Comparison of ENCODE assay signal across 9 mouse cellular contexts in genomic region chr2:158672829-158673228, GRCm38 (mm10). TPM values are rescaled to one million over a fixed set of nuclear protein-coding genes. Genes with fewer than 3 reads are reported as not detected.
DNase-seq lines count a peak whose midpoint lies in the region; ATAC-seq and TF ChIP-seq lines count a peak whose summit lies in the region.
"Had no signal": no experiment of that assay in that cellular context is flagged by ENCODE, and none has a peak within 500 bp of the region (broad histone marks: within the 10 kb centered on the region; RNA-seq: fewer than 3 reads in every experiment).

No protein-coding gene starts in this region.

- TF ChIP-seq CTCF in hindbrain, postnatal 0 days (IDR thresholded peaks at IDR 0.05; ENCODE audit: low read depth) = no peak

- DNase-seq in forebrain, embryonic 10.5 days (ENCODE audit: extremely low spot score, low spot score) = no peak
- DNase-seq in forebrain, embryonic 11.5 days (ENCODE audit: low spot score) = no peak
- peak; percentile 26 for DNase-seq in Muller cell, postnatal 12 days (ENCODE audit: inconsistent ontology term)
- DNase-seq in gastrocnemius, postnatal 25 days = peak; percentile 52
- DNase-seq in hindbrain, postnatal 0 days (ENCODE audit: low spot score) = peak; percentile 72
- peak; percentile 30 for DNase-seq in yolk sac, embryonic 10.5 days (ENCODE audit: low spot score)
- DNase-seq in spleen, postnatal 4 days (ENCODE audit: low spot score in 2 of 2) = no peak

- no peak overlapping the region for H3K9ac ChIP-seq in forebrain, embryonic 11.5 days (ENCODE audit: low read length)
- H3K9ac ChIP-seq in hindbrain, postnatal 0 days (replicated peaks; ENCODE audit: low read length) = no peak overlapping the region
- H3K9ac ChIP-seq in lung, embryonic 15.5 days = no peak overlapping the region
- H3K9ac ChIP-seq: embryonic facial prominence, embryonic 15.5 days had no signal

- no peaks in the 10 kb centered on the region for H3K36me3 ChIP-seq in forebrain, embryonic 10.5 days (replicated peaks)
- H3K36me3 ChIP-seq in forebrain, embryonic 11.5 days (ENCODE audit: control insufficient read depth, insufficient read depth, low read length) = no peaks in the 10 kb centered on the region
- H3K36me3 ChIP-seq in hindbrain, postnatal 0 days (ENCODE audit: insufficient read depth, low read length) = no peaks in the 10 kb centered on the region
- H3K36me3 ChIP-seq in lung, embryonic 15.5 days = no peaks in the 10 kb centered on the region
- H3K36me3 ChIP-seq: embryonic facial prominence, embryonic 15.5 days had no signal

- peak overlapping the region; percentile 20; the same call in 1 of the 2 replicates for H3K27ac ChIP-seq in forebrain, embryonic 10.5 days
- no peak overlapping the region for H3K27ac ChIP-seq in forebrain, embryonic 11.5 days (ENCODE audit: low read depth, low read length)
- H3K27ac ChIP-seq in hindbrain, postnatal 0 days = peak overlapping the region; percentile 43
- peak overlapping the region; percentile 63 for H3K27ac ChIP-seq in lung, embryonic 15.5 days

- H3K4me2 ChIP-seq in forebrain, embryonic 11.5 days (ENCODE audit: low read depth, low read length, severe bottlenecking) = no peak overlapping the region
- H3K4me2 ChIP-seq in hindbrain, postnatal 0 days (ENCODE audit: low read depth, low read length) = no peak overlapping the region
- H3K4me2 ChIP-seq in lung, embryonic 15.5 days = no peak overlapping the region
- H3K4me2 ChIP-seq: embryonic facial prominence, embryonic 15.5 days had no signal

- 57% methylated on average over 6 of the region's 6 CpGs for WGBS in forebrain, embryonic 10.5 days
- WGBS in forebrain, embryonic 11.5 days = 48% methylated on average over 6 of the region's 6 CpGs
- 13% methylated on average over 6 of the region's 6 CpGs for WGBS in hindbrain, postnatal 0 days
- WGBS in lung, embryonic 15.5 days = 9% methylated on average over 6 of the region's 6 CpGs

- H3K9me3 ChIP-seq in forebrain, embryonic 10.5 days = no peaks in the 10 kb centered on the region; the same call in 1 of the 2 replicates
- no peaks in the 10 kb centered on the region for H3K9me3 ChIP-seq in forebrain, embryonic 11.5 days (ENCODE audit: control insufficient read depth, low read length)
- no peaks in the 10 kb centered on the region for H3K9me3 ChIP-seq in hindbrain, postnatal 0 days (ENCODE audit: low read length)
- H3K9me3 ChIP-seq in lung, embryonic 15.5 days = no peaks in the 10 kb centered on the region
- H3K9me3 ChIP-seq: embryonic facial prominence, embryonic 15.5 days had no signal

- H3K4me1 ChIP-seq in forebrain, embryonic 10.5 days = peaks cover 53% of the 10 kb centered on the region
- H3K4me1 ChIP-seq in forebrain, embryonic 11.5 days (replicated peaks; ENCODE audit: control insufficient read depth, insufficient read depth, low read length) = peaks cover 5% of the 10 kb centered on the region; the same call in 1 of the 2 replicates
- H3K4me1 ChIP-seq in hindbrain, postnatal 0 days (ENCODE audit: insufficient read depth, low read length) = peaks cover 18% of the 10 kb centered on the region
- peaks cover 26% of the 10 kb centered on the region for H3K4me1 ChIP-seq in lung, embryonic 15.5 days

- no peak for ATAC-seq in forebrain, embryonic 11.5 days (replicated peaks; ENCODE audit: low FRiP score)
- ATAC-seq in hindbrain, postnatal 0 days = peak; percentile 36
- ATAC-seq in lung, embryonic 15.5 days (ENCODE audit: borderline replicate concordance, extremely low read depth, low FRiP score, low TSS enrichment) = 0 out of 2 replicates have a peak, but pooled peaks have one; percentile 39

- no peak overlapping the region for H3K4me3 ChIP-seq in forebrain, embryonic 10.5 days
- no peak overlapping the region for H3K4me3 ChIP-seq in forebrain, embryonic 11.5 days (ENCODE audit: low read depth, low read length)
- H3K4me3 ChIP-seq in hindbrain, postnatal 0 days (ENCODE audit: low read length) = no peak overlapping the region
- H3K4me3 ChIP-seq in lung, embryonic 15.5 days = no peak overlapping the region
- H3K4me3 ChIP-seq: embryonic facial prominence, embryonic 15.5 days had no signal

- peaks cover 34% of the 10 kb centered on the region for H3K27me3 ChIP-seq in forebrain, embryonic 10.5 days (ENCODE audit: poor library complexity, severe bottlenecking)
- H3K27me3 ChIP-seq in forebrain, embryonic 11.5 days (ENCODE audit: control insufficient read depth, insufficient read depth, low read length) = peaks cover 17% of the 10 kb centered on the region
- H3K27me3 ChIP-seq in hindbrain, postnatal 0 days (ENCODE audit: insufficient read depth, low read length) = no peaks in the 10 kb centered on the region
- peaks cover 29% of the 10 kb centered on the region for H3K27me3 ChIP-seq in lung, embryonic 15.5 days

RNA-seq across cellular contexts. Expression of gene Ppp1r16b, which starts 7.6 kb away (rescaled TPM):
- 2.2 and 2.3 TPM in 2 replicates for polyA plus RNA-seq in forebrain, embryonic 10.5 days (2016; fragmentation: Nextera tagmentation; extraction: Ambion mirVana)
- polyA plus RNA-seq in forebrain, embryonic 11.5 days (2014; fragmentation: Nextera tagmentation; extraction: Ambion mirVana) = 2.8 TPM in 2 replicates
- total RNA-seq in gastrocnemius, postnatal 25 days (2021) = 1 to 10 TPM; 4.8 to 5.2 TPM
- 25.9 and 32.4 TPM in 2 replicates for total RNA-seq in hindbrain, postnatal 0 days (2014; rRNA removed)
- 29.7 and 30.3 TPM in 2 replicates for polyA plus RNA-seq in hindbrain, postnatal 0 days (2015; fragmentation: Nextera tagmentation; extraction: Ambion mirVana)
- polyA plus RNA-seq in lung, embryonic 15.5 days (2015; fragmentation: Nextera tagmentation; extraction: Ambion mirVana) = 16.7 and 20.2 TPM in 2 replicates

RNA-seq across cellular contexts. Expression of gene Actr5, which starts 48.1 kb away (rescaled TPM):
- 14.1 and 17.0 TPM in 2 replicates for polyA plus RNA-seq in forebrain, embryonic 10.5 days (2016; fragmentation: Nextera tagmentation; extraction: Ambion mirVana)
- 20.6 and 20.7 TPM in 2 replicates for polyA plus RNA-seq in forebrain, embryonic 11.5 days (2014; fragmentation: Nextera tagmentation; extraction: Ambion mirVana)
- total RNA-seq in gastrocnemius, postnatal 25 days (2021) = 1 to 10 TPM; 2.5 to 3.2 TPM
- 18.0 and 25.4 TPM in 2 replicates for total RNA-seq in hindbrain, postnatal 0 days (2014; rRNA removed)
- 8.0 and 8.6 TPM in 2 replicates for polyA plus RNA-seq in hindbrain, postnatal 0 days (2015; fragmentation: Nextera tagmentation; extraction: Ambion mirVana)
- 10.1 and 11.1 TPM in 2 replicates for polyA plus RNA-seq in lung, embryonic 15.5 days (2015; fragmentation: Nextera tagmentation; extraction: Ambion mirVana)

Comparison
In these comparisons a context has a peak if more than half of its experiments do, and no peak if none do; other contexts are left out.
1. DNase-seq: peak in Muller cell, postnatal 12 days (single experiment), gastrocnemius, postnatal 25 days (single experiment), hindbrain, postnatal 0 days (single experiment) and yolk sac, embryonic 10.5 days (single experiment); none in forebrain, embryonic 10.5 days (single experiment), forebrain, embryonic 11.5 days (single experiment) and spleen, postnatal 4 days (0 of 2).